Mouse (Mus musculus) ovary, postnatal 14 days (tissue): ENCODE data around the gene Prpf40b.

Experiments
- DNase-seq: peaks from one replicate; pipeline ENCODE4 v3.0.0; 2022; ENCODE audit warnings: low spot score

Prpf40b gene

DNA sequence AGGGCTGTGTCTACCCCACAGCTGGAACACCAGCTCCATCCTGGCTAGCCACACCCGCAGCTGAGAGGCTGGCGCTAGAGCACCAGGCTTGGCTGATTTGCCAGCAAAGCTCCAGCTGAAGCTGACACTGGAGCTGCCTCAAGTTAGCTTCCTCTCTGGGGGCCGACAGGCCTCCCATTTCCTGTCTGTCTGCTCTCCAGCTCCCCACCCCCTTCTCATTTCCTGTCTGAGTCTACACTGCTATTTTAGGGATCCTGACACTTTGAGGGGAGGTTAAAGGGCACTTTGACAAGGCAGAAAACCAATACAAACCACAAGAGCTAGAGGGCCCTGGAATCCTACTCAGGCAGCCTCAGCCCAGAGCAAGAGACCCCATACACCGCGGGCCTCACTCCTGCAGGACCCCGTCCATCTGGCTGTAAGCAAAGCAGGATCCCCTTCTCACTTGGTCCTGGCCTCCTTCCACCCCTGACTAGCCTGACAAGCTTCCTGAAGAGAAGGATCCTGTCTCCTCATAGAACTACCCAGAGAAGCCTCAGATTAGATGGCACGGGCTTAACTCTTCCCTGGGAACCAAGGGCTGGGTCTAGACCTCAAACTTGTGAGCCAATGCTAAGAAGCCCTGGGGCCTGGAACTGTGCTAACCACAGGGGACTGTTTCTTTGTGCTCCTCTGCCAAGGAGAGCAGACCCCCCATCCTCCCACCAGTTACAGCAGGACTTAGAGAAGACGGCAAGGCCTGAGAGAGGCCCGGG, 38.2 kb downstream of the Prpf40b start:
- DNase-seq = no peak

DNA sequence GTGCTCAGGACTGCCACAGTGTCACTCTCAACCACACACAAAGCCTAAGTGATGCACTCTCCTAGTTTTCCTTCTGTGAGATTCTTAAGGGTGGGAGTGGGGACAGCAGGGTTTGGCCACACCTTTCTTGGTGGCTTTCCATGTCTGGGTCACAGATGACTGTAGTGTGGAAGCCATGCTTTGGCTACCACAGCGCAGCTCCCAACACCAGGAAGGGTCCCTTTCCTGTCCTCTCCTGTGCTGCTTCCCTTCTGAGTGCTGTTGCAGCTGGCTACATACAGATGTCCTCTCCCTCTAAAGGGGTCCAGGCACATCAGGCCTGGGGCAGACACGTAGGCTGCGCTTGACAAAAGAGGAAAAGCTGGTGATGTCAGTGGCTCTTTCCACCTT, 38.8 kb downstream of the Prpf40b start:
- no peak for DNase-seq

DNA sequence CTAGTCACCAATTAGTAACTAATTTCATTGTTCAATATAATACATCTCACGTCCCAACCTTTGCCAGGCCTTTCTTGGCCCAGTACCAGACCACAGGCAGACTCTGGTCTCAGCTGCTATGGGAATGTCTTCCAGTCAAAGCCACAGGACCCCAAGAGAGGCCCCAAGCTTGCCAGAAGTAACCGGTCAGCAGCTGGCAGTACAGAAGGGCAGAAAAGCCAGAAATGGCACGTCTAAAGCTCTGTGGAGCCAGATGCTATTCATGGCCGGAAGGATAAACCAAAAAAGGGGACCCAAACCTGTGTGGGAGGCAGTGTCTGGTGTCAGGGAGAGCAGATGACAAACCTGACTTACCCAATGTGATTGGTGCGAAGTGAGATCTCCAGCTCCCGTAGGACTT, 39.6 kb downstream of the Prpf40b start:
- DNase-seq = no peak

DNA sequence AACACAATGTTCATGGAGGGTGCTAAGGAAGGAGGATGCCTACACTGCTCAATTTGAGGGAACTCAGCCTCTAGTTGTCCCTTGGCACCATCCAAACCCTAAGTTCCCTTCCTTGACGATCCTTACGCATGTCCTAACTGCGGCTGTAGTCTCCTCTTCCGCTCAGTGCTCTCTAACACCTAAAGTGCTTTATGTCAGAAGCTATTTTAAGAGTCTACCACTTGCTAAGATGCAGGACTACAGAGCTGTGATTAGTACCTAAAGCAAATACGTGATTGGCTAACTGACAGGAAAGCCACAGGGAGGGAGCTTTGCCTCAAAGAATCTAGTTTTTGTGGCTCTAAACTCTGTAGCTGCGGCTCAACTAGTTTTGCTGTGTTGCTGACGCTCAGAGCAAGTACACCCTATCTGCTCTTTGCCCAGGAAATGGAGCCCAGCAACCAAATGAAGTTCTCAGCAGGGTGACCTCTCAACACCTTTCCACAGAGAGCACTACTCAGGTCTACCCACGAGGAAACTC, 41.0 kb downstream of the Prpf40b start:
- DNase-seq = no peak

DNA sequence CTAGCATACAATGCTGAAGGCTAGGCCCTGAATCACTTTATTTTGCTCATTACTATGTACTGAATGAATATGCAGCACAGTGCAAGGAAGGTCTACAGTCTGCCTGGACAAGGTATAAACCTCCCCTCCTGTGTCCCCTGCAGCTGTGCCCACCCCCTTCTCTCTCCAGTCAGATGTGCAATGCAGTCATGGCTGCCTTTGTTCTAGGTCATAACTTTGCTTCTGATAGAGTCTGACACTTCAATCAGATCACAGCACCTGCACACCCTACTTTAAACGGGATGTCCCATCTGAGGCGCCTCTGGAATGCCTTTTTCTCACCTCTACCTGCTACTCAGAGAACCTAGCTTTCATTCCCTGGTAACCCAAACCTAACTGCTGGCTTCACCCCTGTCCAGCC, 44.0 kb downstream of the Prpf40b start:
- no peak for DNase-seq

DNA sequence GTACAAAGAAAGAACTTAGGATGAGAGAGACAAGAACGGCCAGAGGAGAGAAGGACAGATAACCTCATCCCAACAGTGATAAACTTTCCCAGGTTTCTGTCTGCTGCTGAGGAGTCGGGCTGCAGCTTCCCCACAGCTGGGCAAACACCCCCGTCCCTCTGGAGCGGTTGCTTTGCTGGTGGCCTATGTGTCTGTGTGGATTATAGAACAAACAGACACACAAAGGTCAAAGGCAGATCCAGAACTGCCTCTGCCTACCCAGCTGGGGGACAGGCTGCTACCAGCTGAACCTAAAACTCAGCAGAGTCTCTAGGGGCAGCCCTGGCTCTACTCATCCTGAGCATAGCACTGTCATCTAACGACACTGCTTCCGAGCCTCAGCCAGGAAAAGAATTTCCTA, 44.8 kb downstream of the Prpf40b start:
- no peak for DNase-seq

DNA sequence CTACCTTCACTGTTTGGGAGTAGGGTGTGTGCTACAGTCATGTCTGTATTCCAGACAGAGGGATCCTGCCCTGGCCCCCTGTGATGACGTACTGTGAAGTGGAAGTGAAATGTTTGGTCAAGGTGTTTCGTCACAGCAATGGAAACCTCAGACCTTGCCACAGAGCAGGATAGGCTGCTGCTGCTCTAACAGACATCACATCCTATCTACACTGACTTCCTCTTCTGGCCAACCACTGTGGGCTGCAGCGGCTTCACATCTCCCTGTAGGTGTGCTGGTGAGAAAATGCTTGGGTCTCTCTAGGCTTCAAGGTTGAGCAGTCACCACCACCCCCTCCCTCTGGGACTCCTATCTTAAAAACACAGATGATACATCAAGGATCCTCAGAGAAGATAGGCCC, 46.2 kb downstream of the Prpf40b start:
- DNase-seq = no peak

DNA sequence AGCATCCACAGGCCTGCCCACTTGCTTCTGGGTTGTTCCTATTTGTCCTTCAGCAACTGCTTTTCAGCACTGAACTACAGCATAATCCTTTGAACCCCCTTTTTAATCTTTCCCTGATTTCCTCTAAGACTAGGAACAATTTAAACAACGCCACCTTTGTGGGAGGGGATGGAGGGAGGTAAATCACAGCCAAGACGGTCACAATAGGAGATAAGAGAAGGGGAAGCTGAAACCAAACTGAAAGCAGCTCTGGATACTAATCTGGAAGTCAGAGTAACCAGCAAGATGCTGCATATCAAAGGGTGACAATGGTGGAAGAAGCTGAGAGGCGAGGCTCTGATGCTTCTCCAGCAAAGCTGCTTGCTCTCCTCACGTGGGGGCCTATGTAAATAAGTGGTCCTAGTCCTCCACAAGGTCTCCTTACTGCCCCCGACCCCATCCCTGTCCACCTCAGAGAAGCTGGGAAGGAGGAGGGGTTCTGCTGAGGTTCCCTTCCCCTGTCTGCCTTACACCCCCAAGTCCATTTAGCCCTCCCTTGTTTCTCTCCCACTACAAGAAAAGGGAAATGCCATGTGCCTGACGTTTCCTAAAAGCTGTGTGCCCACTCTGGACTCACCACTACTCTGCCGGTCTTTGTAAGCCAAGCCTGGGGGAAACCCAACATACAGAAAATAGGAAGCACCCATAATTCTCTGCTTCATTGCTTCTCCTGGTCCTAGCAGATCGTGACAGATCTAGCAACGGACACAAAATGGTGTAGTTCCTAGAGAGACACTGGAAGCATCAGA, 47.5 kb downstream of the Prpf40b start:
- DNase-seq = no peak

DNA sequence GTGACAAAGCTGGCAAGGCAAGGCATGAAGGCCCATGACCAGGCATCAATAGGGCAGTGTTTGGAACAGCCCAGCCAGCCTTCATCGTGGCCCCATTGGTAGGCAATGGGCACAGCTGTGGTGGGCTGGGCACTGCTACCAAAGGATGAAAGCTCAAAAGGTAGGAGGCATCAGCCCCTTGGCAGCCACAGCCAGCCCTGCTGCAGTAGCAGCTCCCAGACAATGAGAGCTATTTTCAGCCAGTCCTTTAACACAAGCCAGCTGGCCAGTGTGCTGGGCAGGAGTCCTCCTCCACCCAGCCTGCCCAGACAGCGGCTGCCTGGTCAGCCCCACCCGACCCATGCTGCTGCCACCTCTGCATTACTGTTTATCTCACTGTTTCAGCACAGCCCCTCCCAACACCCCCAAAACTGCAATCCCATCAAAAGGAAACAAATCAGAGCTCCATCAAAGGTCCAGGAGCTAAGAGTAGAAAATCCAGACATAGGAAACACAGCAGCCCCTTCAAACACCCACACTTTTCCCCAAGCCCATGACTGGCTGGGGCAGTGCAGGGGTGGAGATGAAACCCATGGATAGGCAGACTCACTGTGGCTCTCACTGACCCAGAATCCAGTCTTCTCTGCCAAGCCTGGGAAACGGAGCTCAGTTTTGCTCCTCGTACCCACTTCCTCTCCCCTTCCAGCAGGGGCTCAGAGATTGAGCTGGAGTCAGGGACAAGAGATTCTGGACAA, 48.7 kb downstream of the Prpf40b start:
- no peak for DNase-seq

DNA sequence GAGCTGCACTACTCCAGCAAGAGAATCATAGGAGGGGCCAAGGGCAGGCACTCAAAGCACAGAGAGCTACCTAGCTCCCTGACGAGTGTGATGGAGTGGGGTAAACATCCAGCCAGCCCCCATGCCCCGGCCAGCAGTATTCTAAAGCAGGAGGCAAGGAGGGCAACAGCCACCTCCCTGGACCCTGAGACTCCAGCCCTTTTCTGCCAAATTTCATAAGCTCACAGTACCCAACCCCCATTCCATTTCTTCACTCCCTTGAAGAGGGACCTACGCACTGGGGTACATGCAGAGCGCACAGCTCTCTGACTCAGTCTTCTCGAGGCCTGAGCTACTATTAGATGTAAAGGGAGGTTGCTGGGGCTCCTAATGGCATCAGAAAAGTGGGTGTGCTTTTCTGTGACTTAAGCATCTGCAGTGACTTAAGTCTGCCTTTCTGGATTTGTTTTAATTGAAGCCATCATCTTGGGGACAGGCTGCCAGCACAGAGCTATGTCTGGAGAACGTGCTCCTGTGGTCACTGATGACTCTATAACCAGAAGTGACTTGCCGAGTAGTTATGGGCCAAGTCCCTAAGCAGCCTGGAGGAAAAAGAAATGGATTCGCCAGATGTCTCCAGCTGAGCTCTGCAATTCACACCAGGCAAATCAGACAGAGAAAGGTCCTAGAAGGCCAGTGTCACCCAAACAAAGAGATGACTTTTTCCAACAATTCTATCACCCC, 49.4 kb downstream of the Prpf40b start:
- no peak for DNase-seq

DNA sequence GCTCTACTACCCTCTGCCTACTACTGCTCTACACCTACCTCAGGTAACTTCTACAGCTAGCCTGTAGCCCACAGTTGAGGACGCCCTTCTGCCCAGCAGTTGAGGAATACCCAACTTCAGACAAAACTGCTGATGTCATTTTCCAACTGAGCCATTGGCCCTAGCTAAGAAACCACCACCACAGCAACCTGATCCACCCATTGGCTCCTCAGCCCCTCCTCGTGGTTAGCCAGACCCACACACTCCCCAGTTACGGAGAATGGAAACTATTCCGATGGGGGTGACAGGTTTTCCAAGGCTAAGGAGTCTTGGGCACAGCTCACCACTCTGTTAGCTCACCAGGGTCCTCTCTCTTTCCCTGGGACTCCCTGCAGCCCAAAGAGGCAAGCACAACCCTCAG, 50.1 kb downstream of the Prpf40b start:
- DNase-seq = no peak

DNA sequence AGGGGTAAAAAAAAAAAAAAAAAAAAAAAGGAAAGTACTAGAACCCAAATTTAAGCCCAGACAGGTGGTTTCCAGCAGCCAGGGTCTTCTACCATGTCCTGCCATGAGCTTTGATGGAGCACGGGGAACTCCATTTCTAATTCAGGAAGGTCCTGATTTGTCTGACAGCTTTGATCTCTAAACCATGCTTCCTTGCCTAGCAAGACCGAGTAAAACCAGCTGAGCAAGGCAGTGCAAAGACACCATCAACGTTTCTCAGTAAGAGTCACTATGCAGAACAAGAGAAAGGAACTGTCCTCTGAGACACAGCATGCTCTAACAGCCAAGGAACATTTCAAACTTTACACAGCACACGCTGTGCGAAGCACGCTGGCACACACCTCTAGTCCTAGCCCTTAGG, 56.7 kb downstream of the Prpf40b start:
- DNase-seq = no peak

DNA sequence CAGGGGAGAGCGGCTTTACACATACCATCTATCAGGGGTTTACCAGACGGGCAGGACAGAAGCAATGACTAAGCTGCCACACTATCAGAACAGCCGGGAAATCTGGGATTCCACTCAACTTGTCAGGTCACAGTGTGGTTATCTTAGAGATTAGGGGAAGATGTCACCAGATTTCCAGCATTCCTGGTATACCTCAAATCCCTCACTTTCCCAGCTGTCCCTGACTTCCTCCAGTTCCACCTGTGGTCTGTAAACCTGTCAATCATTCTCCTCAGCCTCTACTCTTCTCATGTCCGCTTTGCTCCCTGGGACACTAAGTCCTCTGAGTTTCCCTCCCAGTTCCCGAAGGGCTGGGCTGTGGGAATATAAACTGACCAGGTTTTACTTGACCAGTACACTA, 57.4 kb downstream of the Prpf40b start:
- DNase-seq = no peak

DNA sequence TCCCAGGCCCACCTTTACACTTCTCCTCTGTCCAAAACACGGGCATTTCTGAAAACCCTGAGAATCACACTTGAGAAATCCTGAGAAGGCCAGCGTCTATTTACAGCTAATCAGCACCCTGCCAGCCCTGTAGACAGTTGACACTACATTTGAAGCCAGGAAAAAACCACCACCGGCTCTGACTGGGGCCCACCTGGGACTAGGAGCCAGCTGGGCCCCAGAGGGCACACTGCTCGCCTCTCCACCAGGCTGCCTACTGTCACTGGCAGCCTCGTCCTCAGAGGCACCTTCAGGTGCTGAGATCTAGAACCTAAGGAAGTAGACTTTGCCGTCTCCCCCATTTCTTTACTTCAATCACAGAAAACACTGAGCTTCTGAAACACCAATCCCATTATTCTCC, 60.8 kb downstream of the Prpf40b start:
- no peak for DNase-seq

DNA sequence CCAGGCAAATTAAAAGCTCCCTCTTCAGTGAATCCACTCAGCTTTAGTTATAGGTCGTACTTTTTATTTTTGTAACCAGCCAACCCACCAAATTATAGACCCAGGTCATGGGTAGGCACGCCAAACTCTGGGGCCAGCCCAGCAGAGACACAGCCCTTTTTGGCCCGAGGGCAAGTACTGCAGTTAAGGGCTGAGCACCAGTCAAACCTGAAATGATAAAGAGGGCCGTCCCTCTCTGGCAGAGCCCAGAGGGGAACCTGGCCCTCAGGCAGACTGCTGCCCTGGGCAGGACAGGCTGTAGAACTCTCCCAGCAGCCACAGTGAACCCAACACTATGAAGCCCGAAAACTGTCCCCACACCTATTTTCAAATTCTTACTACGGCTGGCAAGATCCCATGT, 61.6 kb downstream of the Prpf40b start:
- no peak for DNase-seq

DNA sequence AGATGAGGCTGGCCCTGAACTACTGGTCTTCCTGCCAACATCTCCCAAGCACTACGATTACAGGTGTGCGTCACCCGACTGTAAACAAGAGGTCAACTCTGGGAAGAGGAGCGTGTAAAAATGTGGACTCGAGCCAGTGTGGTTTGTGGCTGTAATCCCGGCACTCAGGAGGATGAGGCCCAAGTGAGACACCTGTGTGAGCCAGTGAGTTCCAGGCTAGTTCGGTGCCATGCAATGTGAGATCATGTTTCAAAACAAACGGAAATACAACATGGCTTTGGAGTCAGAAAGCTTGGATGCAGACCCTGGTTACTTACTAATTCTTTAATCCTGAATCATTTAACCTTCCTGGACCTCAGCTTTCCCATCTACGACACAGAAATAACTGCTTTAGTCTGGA, 64.1 kb downstream of the Prpf40b start:
- DNase-seq = no peak

DNA sequence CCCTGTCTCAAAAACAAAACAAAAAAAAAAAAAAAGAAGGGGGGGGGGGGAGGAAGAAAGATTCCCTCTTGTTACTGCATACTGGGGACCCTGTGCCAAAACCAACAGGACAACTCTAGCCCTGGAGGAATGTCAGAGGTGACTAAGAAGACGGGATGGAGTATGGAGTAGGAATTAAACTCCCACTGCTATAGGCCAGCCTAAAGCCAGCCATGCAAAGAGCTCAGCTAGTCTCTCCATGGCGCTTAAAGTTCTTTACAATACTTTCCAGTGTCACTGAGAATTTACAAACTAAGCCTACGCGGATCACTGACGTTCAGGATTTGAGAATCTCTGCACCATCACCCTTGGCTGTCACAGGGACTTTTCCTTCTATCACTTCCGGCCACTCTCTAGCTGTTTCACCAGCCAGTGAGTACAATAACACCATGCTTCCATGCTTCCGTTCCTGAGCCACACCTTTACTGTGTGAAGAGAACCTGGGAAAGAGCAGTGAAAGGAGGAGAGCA, 69.2 kb downstream of the Prpf40b start:
- no peak for DNase-seq

DNA sequence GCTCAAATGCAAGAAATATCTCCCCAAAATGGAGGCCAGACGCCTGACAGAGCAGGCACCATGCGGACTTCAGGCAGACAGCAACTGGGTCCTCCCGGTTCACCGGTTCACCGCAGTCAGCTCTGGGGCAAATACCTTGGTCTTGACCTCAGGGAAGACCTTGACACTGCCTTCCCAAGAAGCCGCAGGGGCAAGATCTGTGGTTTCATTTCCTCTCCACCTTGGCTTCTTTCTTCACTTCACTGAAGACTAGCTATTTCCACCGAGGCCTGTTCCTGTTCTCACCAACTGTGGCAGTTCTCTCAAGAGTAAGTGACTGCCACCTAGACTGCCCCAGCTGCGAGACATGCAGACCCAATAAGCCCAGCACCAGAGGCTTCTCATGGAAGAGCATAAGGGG, 70.0 kb downstream of the Prpf40b start:
- DNase-seq = no peak
